Mouse (Mus musculus): ENCODE data around the gene Tspan9.
A peak's percentile ranks its signal among the peaks of the same experiment; 100 is the strongest.

Tspan9 gene

DNA sequence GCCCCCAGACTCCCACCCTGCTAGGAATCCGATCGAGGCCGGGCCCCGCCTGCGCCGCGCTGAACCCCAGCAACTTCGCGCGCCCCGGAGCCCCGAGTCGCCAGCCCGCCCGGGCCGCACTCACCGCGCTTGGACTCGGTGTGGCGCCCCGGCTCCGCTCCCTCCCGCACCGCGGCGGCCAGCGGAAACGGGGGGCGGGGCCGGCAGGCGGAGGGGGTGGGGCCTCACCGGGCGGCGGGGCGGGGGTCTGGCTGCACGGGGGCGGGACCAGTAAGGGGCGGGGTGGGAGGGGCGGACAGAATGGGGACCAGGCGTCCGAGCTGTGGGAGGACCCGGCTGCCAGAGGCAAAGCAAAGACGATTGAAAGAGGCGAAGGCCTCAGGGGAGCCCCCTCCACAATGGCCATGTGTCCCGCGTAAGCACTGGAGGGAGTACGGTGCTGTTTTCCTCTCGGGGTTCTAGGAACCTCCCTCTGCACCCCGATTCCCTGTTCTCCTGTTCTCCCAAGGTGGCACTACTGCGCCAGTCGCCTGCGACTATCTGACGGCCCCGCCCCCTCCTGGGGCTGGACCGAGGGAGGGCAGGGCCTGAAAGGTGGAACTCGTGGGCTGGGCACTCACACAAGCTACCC, at the start of gene Tspan9:
Tspan9 (minus strand) TSS at position 205 of the 631 bp plus-strand sequence.
- peak; percentile 83 to 94 for DNase-seq

DNA sequence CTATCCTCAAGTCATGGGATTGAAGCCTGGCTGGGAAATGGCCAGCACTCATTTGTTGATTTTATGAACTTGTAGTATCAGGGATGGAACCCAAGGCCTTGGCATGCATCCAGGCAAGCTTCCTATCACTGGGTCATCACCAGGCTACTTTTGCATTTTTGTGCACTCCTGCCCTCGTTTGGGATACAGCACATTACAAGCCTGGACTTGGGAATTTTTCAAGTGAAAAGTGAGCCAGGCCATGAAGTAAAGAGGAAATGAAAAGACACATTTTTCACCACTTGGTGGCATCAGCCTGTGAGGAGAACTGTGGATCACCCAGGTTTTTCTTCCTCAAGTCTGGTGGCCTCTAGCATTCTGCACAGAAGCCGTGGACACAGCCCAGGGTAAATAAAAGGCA, 40.1 kb upstream of the Tspan9 start:
- no peak for DNase-seq

DNA sequence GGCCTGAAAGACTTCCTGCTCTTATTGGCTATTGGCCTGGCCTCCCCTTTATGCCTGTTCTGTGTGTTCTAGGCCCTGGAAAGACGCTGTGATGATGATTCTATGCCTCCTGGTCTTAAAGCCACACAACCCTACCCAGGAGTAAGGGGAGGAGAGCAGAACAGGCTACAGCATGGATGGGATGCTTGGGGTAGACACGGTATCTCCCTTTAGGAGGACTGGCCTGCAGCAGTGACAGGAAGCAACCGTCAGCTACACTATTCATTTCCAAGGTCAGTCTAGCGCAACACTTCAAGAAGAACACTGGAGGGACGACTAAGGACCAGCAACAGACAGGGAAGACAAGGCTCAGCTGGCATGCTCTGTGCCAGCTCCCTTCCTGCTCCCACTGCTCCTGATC, 37.8 kb upstream of the Tspan9 start:
- DNase-seq = no peak

DNA sequence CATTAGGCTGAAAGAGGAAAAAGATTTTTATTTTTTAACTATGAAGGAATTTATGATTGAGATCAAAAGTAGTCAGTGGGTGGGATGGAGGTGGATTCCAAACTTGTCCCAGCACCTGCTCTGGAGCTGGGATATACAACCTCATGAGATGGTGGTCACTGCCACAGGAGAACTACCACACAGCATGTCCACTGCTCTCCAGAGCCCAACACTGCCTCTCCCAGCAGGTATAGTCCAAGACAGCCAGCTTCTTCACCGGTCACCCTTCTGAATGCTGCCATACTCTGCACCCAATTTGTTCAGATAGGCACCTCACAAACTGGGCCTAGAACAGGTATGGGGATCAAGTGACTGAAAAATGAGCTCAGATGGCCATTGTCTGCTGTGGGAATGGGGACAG, 36.3 kb upstream of the Tspan9 start:
- DNase-seq = no peak

DNA sequence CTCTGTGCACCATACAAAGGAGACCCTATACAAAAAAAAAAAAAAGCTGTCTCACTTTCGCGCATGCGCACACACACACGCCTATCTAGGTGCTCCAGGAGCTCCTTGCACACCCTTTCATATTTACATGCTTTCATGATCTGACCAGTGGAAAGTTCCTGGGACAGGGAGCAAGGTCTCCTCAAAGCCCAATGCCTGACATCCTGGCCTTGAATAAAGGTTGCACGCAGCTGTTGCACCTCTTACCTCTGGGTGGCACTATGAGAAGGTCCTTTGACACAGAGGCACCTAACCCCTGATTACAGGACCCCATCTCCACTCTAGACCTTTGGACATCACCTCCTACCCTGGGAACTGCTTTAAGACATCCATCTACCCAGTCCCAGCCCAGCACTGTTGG, 35.9 kb upstream of the Tspan9 start:
- no peak for DNase-seq

DNA sequence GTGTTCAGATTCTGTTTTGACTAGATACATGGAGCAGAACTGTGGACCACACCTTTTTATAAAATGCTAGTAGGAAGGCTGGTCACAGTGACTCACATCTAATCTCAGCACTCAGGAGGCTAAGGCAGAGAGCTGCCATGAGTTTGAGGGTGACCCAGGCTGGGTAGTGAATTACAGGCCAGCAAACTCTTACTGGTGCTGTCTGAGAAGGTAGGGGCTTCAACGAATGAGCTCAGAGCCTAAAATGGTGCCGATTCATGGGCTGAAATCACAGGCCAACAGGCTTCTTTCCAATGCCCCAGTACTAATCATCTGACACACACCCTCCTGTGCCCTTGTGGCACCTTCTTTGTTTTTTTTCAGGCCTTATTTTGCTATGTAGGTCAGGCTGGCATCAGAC, 35.3 kb upstream of the Tspan9 start:
- DNase-seq = no peak

DNA sequence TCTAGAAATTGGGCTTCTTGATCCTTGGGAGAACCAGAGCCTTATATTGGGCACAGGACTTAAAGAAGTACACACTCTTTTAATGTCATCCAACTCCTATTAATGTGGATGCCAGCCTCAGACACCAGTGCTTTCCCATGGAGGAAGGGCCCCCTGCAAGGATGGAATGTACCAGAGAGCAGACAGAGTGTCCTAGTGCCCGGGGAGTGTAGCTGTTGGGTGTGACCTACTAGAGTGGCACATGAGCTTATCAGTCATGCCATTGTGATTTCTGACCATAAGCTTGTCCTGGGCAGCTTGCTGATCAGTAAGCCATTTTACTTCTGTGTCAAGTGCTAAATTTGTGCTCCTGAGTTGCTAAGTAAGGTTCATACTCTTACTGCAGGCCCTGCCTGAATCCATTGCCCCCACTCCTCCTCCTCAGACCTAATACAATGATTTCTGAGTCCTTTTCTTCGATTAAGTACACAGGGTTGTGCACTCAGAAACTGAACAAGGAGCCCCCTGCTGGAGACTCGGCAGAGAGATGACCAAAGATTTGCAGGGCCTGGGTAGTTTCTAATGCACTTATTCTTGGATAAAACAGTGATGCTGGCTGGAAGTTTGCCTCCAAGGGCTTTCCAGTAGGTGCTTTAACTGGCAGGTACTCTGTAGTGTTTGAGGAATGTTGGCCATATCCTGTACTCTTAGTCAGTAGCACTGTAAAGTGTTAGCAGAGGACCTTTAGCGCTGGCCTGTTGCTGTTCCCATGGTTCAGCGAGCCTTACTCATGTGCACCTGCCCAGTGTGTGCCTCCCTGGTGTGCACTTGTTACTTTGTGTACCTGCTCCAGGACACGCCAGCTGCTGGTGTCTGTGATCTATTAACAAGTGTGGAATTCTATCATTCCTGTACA, 25.6 kb upstream of the Tspan9 start:
- peak in 1 of 2 experiments; percentile 57 for DNase-seq

DNA sequence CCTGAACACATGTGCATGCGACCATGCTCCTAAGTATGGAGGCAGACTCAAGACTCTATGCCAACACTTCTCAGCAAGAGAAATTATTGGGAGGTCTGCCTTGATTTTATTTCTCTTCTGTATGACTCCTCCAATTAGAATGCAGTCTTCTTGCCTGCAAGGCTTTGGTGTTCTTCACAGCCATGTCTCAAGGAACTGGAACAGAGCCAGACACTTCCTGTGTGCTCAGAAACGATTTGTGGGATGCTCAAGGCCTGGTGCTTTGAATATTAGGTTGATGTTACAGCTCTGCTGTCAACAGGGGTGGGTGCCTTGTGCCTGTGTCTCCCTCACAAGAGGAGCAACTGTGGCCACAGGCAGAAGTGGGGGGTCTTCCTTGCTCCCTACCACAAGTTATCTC, 22.2 kb upstream of the Tspan9 start:
- no peak for DNase-seq

DNA sequence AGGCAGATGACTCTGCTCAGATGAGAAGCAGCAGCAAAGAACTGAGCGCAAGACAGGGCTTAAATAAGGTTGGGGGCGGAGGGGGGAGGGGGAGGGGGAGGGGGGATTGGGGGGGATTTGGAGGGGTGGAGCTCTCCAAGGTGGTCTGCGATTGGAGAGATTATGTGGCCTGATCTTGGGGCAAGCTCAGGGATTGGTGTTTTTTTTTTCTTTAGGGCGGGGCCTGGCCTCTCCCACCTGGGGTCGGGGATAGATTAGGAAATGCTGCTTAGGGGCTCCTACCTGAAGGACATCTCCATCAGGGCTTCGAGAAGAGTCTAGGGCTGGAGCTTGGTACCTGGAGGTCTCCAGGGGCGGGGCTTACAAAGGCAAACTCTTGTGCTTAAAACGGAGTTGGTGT, 21.2 kb upstream of the Tspan9 start:
- DNase-seq = no peak

DNA sequence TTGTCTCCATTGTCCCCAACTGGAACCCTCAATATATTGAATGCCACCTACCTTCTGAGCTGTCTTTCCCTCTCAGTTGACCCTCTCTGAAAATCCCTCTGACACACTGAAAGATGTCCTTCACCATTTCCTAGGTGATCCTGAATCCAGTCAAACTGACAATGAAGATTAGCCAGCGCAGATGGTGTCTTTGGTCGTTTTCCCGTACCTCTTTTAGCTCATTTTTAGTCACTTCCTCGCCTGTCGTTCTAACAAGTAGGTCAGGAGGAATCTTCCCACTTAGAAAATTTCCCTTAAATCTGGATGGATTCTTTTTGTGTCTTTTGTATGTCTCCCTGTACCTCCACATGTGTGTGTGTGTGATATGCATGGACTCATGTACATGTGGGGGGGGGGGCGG, 15.7 kb upstream of the Tspan9 start:
- DNase-seq = no peak

DNA sequence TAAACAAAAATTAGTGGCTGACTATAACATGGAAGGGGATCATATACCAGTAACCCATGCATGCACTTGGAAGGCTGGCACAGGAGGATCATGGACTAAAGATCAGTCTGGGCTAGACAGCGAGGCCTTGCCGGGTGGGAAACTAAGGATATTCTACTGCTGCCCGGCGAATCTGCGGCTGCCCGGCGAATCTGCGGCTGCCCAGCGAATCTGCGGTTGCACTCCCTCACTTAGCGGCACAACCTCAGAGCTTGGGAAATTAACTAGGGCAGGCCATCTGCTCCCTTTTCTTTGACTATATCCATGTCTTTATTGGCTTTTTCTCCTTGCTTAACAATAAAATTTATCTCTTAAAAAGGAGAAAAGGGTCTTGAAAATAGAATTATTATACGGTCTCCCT, 14.6 kb upstream of the Tspan9 start:
- no peak for DNase-seq

DNA sequence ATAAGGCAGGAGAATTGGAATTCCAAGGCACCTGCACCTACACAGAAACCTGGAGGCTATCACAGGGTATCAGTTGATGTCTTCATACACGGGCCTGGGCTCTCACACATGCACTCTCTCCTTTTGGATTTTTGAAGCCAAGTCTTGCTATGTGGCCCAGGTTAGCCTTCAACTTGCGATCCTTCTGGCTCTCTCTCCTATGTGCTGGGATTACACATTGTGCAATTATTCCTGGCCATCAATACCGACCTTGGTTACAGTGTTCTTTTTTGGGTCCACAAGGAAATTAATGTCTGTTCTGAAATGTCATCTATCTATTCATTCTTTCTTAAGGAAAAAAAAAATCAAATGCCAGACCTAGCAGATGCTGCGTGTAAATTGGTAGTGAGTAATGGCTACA, 13.1 kb upstream of the Tspan9 start:
- DNase-seq = no peak

DNA sequence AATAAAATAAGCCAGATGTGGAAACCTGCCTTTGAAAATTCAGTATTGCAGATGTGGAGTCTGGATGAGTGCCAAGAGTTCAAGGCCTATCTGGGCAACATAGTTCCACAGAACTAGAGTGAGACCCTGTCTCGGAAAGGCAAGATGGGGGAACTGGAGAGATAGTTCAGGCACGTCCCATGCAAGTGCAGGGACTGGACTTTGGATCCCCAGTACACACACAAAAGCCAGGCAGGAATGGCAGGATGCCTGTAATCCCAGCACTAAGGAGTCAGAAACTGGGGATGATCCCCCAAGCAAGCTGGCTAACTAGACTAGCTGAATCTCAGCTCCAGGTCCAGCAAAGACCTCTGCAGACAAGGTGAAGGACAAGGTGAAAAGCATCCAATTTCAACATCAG, 12.5 kb upstream of the Tspan9 start:
- DNase-seq = no peak

DNA sequence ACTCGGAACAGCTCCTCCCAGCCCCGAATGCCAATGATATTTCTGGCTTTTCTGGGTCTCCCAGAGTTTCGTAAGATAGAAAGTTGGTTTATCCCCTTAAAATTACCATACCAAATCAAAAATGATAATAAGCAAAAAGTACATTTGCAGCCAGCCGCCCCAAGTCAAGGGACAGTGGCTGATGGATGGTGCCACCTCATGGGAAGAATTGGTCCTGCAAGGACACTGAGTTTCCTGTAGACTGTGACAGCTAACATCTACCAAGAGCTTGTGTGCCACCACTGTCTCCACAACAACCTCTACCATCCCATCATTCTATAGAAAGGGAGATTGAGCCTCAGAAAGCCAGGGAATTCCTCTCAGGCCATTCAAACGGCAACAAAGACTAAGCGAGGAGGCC, 2.4 kb upstream of the Tspan9 start:
- peak; percentile 73 to 81 for DNase-seq

DNA sequence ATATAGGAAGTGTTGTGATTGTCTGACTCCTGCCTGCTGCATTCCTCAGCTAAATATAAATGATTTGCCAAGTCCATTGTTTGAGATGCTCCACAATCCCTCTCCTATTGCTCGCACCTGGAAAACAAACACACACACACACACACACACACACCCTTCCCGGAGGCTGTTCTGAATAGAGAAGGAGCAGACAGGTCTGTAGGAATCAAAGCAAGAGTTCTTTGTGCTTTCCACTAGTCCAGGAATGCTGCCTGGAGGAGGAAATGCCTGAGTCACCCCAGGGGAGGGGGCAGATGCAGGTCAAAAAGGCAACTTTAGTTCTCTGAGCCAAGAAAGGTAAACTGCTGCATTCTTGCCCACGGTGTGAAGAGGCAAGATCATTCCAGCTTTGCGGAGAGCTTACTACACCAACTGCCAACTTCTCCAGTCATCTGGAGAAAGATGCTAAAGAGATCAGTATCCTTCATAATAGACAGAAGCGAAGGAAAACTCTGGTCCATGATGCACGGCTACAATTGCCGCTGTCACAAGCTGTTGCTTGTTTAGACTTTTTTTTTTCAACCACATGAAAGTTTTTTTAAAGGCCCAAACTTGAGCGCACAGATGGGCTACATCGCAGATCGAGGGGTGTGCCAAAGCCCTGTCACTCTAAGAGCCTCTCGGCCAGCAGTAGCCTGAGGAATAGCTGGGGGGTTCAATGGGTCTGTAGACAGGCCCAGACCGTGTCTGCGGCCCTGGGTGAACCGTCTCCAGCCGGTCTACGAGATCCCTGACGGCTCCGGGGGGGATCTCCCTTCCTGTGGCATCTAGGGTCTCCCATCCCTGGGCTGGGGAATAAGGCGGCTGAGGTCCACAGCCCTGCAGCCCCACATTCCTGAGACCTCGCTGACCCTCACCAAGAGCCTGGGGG, 770 bp downstream of the Tspan9 start:
- DNase-seq = peak; percentile 63 to 76

DNA sequence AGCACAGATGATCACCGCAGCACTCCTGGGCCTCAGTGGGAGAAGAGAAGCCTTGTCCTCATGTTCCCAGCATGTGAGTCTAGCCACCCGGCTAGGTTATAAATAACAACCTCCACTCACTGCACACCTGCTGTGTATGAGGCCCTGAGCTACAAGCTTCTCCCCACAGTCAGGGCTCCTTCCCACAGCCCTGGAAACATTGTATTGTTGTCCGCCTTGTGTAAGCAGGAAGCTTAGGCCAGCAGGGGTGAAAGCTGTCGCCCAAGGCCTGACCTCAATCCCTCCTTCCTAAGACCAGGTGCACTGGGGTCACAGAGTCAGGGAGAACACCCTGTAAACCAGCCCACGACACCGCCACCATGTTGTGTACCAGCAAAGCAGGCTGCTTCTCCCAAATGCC, 2.7 kb downstream of the Tspan9 start:
- no peak for DNase-seq

DNA sequence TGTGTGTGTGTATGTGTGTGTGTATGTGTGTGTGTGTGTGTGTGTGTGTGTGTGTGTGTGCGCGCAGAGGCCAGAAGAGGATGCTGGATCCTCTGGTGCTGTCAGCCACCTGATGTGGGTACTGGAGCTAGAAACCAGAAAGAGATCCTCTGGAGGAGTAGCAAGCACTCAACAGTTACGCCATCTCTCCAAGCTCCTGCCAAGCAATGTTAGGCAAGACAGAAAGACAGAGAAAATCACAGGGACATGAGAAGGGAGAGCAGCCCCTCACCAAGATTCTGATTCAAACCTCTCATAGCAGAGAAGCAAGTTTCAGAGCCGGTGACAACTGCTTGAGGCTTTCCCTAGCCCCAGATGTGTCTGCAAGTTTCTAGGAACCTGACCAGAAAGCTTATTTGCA, 5.5 kb downstream of the Tspan9 start:
- DNase-seq = no peak

DNA sequence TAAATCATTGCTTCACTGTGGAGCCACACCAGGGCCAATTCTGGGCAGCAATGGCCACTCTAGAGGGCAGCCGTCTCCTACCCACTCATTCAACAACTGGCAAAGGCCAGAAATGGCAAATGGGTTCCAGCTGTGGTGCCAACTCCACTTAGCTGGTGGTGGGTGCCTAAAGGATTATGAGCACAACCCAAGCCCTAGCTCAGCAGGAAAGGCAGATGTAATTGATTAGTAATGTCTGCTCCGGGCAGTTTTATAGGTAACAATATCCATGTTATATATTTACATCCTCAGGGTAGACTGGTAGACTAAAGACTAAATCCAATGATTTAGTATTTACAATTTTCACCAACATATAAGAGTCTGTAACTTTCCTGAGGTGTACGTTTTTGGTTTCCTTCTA, 6.7 kb downstream of the Tspan9 start:
- DNase-seq = no peak

DNA sequence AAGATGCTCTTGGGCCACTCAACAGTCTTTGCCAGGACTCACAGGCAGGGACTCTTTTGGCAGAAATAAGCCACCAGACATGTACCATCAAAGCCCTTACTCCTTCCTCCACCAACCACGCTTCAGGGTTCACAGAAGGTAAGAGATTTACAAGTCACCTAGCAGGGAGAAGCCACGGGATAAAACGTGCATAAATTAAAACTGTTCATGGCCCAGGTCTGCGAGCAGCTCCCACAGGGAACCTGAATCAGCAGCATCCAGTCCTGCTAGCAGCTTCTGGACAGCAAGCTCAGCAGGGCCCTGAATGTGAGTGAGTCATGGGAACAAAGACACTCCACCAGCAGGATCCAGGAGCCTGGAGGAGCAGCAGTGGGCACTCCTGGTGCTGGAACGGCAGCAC, 7.9 kb downstream of the Tspan9 start:
- peak; percentile 35 to 69 for DNase-seq

DNA sequence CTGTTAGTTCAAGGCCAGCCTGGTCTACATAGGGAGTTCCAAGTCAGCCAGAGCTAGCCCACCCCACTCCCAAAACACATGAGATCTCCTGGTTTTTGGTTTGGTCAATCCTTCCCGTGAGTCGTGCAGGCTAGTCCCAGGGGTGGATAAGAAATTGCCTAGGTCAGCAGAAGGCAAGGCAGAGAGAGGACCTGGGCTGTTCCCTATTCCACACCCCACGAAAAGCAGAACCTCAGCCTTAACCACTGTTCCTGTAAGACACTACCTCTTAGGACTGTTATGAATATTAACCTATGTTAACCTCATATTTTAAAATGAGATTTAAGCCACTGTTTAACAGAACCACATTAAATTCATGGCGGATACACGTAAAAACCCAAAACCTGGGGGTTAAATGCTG, 8.4 kb downstream of the Tspan9 start:
- peak in 1 of 2 experiments; percentile 33 for DNase-seq

DNA sequence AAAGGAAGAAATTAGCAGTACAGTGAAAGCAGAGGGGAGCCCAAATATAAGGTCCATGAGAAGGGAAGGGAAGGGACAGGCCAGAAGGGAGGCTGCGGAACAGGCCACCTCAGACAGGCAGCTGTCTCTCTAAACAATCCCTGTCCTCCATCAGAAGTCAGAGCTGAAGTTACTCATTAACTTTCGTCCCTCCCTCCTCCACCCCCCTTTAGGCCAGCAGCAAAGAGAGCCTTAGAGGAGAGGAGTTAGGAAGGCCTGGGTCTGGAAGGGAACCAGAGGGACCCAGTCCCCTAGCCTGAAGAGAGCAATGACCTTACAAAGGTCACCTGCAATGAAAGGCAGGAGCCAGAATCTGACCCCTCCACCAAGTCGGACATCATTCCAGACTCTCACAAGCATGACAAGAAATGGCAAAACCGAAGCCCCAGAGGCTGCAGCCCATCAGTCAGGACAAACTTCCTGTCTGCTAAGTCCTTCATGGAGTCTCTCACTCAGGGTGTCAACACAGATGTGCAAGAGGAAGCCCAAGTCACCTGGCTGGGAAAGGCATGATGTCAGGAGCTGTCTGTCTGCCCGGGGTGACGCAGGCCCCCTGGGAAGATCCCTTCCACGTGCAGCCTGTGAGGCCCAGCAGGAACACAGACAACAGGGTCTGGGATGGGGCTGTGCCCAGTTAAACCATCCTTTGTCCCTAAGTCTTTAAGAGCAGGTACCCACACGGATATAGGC, 9.0 kb downstream of the Tspan9 start:
- DNase-seq = peak; percentile 72 to 84

DNA sequence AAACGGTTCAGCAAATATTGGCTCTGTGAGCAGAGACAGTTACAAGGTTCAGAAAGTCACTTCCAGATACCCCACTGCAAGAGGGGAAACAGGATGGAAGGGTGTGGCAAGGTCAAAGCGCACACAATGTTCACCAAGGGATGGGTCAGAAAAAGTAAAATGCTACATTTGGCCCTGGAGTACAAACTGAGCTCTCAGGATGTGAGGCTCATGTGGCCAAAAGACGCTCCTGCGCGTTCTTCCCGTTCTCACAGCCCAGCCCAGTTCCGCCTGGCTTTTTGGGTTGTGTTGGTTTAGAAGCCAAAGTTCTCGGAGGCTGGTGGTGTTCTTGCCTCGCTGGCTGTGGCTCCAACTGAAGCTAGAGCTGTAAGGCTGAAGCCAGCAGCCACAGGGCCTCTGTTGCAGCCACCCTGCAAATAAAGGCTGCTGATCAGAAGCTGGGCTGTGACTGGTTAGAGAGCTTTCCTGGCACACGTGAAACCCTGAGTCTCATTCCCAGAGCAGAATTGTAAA, 9.7 kb downstream of the Tspan9 start:
- DNase-seq = peak; percentile 70 to 86

All from kidney, postnatal 25 days (tissue).